Mouse (Mus musculus): ENCODE data around the gene Baiap2l1. TPM values are rescaled to one million over a fixed set of nuclear protein-coding genes. Genes with fewer than 3 reads are reported as not detected.

Baiap2l1 gene
- polyA plus RNA-seq, 1 experiment from 2014 or later, result 2.1 TPM

GRCm38 (mm10) chr5:144283551-144284031 lies 74.3 kb downstream of the Baiap2l1 start:
- ATAC-seq (ENCODE audit: low FRiP score) (no peak), DNase-seq (ENCODE audit: low spot score) (no peak)
- no peak overlapping the region for H3K4me2 ChIP-seq (replicated peaks)

GRCm38 (mm10) chr5:144282470-144283260 lies 75.2 kb downstream of the Baiap2l1 start:
- Histone ChIP-seq H3K27ac (no peak overlapping the region), H3K4me1 (replicated peaks; ENCODE audit: control insufficient read depth, insufficient read depth, low read length) (no peaks in the 10 kb centered on the region), H3K4me2 (replicated peaks) (no peak overlapping the region), H3K9ac (no peak overlapping the region), H3K36me3 (replicated peaks; ENCODE audit: control insufficient read depth, insufficient read depth) (peaks cover 13% of the 10 kb centered on the region), H3K4me3 (replicated peaks; ENCODE audit: low read length) (no peak overlapping the region), H3K27me3 (ENCODE audit: control insufficient read depth, insufficient read depth, low read length) (no peaks in the 10 kb centered on the region), H3K9me3 (ENCODE audit: control insufficient read depth, low read length) (no peaks in the 10 kb centered on the region)
- WGBS, result 80% methylated on average over 11 of the region's 11 CpGs
- ATAC-seq (ENCODE audit: low FRiP score), result no peak
- no peak for DNase-seq (ENCODE audit: low spot score)

More at GRCm38 (mm10) chr5:144283551-144284031, 74.3 kb downstream of the Baiap2l1 start:
- Histone ChIP-seq H3K9me3 (ENCODE audit: control insufficient read depth, low read length) (no peaks in the 10 kb centered on the region), H3K9ac (no peak overlapping the region), H3K4me1 (replicated peaks; ENCODE audit: control insufficient read depth, insufficient read depth, low read length) (no peaks in the 10 kb centered on the region), H3K36me3 (replicated peaks; ENCODE audit: control insufficient read depth, insufficient read depth) (peaks cover 13% of the 10 kb centered on the region), H3K27ac (no peak overlapping the region), H3K27me3 (ENCODE audit: control insufficient read depth, insufficient read depth, low read length) (no peaks in the 10 kb centered on the region), H3K4me3 (replicated peaks; ENCODE audit: low read length) (no peak overlapping the region)
- 70% methylated on average over 8 of the region's 8 CpGs for WGBS

GRCm38 (mm10) chr5:144279926-144280325 lies 78.0 kb downstream of the Baiap2l1 start:
- no peaks in the 10 kb centered on the region for H3K9me3 ChIP-seq (ENCODE audit: control insufficient read depth, low read length)

GRCm38 (mm10) chr5:144279081-144279541 lies 78.8 kb downstream of the Baiap2l1 start:
- no peak overlapping the region for H3K4me2 ChIP-seq (replicated peaks)
- no peak overlapping the region for H3K27ac ChIP-seq
- no peaks in the 10 kb centered on the region for H3K27me3 ChIP-seq (ENCODE audit: control insufficient read depth, insufficient read depth, low read length)
- DNase-seq (ENCODE audit: low spot score) (no peak), ATAC-seq (ENCODE audit: low FRiP score) (no peak)
- peaks cover 13% of the 10 kb centered on the region for H3K36me3 ChIP-seq (replicated peaks; ENCODE audit: control insufficient read depth, insufficient read depth)
- no peak overlapping the region for H3K4me3 ChIP-seq (replicated peaks; ENCODE audit: low read length)
- WGBS, result 81% methylated on average over 9 of the region's 9 CpGs
- no peaks in the 10 kb centered on the region for H3K9me3 ChIP-seq (ENCODE audit: control insufficient read depth, low read length)
- no peak overlapping the region for H3K9ac ChIP-seq
- no peaks in the 10 kb centered on the region for H3K4me1 ChIP-seq (replicated peaks; ENCODE audit: control insufficient read depth, insufficient read depth, low read length)

More at GRCm38 (mm10) chr5:144279926-144280325, 78.0 kb downstream of the Baiap2l1 start:
- DNase-seq (ENCODE audit: low spot score), result no peak
- Histone ChIP-seq H3K4me3 (replicated peaks; ENCODE audit: low read length) (no peak overlapping the region), H3K4me1 (replicated peaks; ENCODE audit: control insufficient read depth, insufficient read depth, low read length) (no peaks in the 10 kb centered on the region), H3K27ac (no peak overlapping the region), H3K4me2 (replicated peaks) (no peak overlapping the region), H3K9ac (no peak overlapping the region), H3K27me3 (ENCODE audit: control insufficient read depth, insufficient read depth, low read length) (no peaks in the 10 kb centered on the region), H3K36me3 (replicated peaks; ENCODE audit: control insufficient read depth, insufficient read depth) (peaks cover 13% of the 10 kb centered on the region)
- no peak for ATAC-seq (ENCODE audit: low FRiP score)
- WGBS, result 95% methylated on average over 13 of the region's 13 CpGs

GRCm38 (mm10) chr5:144278374-144278960 lies 79.4 kb downstream of the Baiap2l1 start:
- Histone ChIP-seq H3K9me3 (ENCODE audit: control insufficient read depth, low read length) (no peaks in the 10 kb centered on the region), H3K4me3 (replicated peaks; ENCODE audit: low read length) (no peak overlapping the region), H3K27me3 (ENCODE audit: control insufficient read depth, insufficient read depth, low read length) (no peaks in the 10 kb centered on the region), H3K9ac (no peak overlapping the region), H3K4me1 (replicated peaks; ENCODE audit: control insufficient read depth, insufficient read depth, low read length) (no peaks in the 10 kb centered on the region), H3K4me2 (replicated peaks) (no peak overlapping the region), H3K36me3 (replicated peaks; ENCODE audit: control insufficient read depth, insufficient read depth) (peaks cover 13% of the 10 kb centered on the region), H3K27ac (no peak overlapping the region)
- 88% methylated on average over 11 of the region's 13 CpGs for WGBS
- ATAC-seq (ENCODE audit: low FRiP score) (no peak), DNase-seq (ENCODE audit: low spot score) (no peak)

GRCm38 (mm10) chr5:144276898-144277630 lies 80.8 kb downstream of the Baiap2l1 start:
- Histone ChIP-seq H3K27ac (no peak overlapping the region), H3K27me3 (ENCODE audit: control insufficient read depth, insufficient read depth, low read length) (no peaks in the 10 kb centered on the region), H3K9ac (no peak overlapping the region), H3K9me3 (ENCODE audit: control insufficient read depth, low read length) (no peaks in the 10 kb centered on the region), H3K4me3 (replicated peaks; ENCODE audit: low read length) (no peak overlapping the region), H3K4me1 (replicated peaks; ENCODE audit: control insufficient read depth, insufficient read depth, low read length) (no peaks in the 10 kb centered on the region), H3K4me2 (replicated peaks) (no peak overlapping the region), H3K36me3 (replicated peaks; ENCODE audit: control insufficient read depth, insufficient read depth) (peaks cover 13% of the 10 kb centered on the region)
- ATAC-seq (ENCODE audit: low FRiP score) (no peak), DNase-seq (ENCODE audit: low spot score) (no peak)
- WGBS, result 80% methylated on average over 17 of the region's 17 CpGs

- Histone ChIP-seq H3K27me3 (ENCODE audit: control insufficient read depth, insufficient read depth, low read length) (no peaks in the 10 kb centered on the region), H3K4me3 (replicated peaks; ENCODE audit: low read length) (no peak overlapping the region), H3K4me1 (replicated peaks; ENCODE audit: control insufficient read depth, insufficient read depth, low read length) (no peaks in the 10 kb centered on the region), H3K9me3 (ENCODE audit: control insufficient read depth, low read length) (no peaks in the 10 kb centered on the region), H3K4me2 (replicated peaks) (no peak overlapping the region), H3K9ac (no peak overlapping the region), H3K36me3 (replicated peaks; ENCODE audit: control insufficient read depth, insufficient read depth) (peaks cover 10% of the 10 kb centered on the region), H3K27ac (no peak overlapping the region; the same call in 1 of the 2 replicates)
- DNase-seq (ENCODE audit: low spot score), result no peak
- ATAC-seq (ENCODE audit: low FRiP score), result no peak
- 56% methylated on average over 6 of the region's 6 CpGs for WGBS
Measured at GRCm38 (mm10) chr5:144274904-144275303, 83.0 kb downstream of the Baiap2l1 start.

- H3K4me2 ChIP-seq (replicated peaks), result no peak overlapping the region
- no peak overlapping the region for H3K9ac ChIP-seq
- no peak for DNase-seq (ENCODE audit: low spot score)
- H3K36me3 ChIP-seq (replicated peaks; ENCODE audit: control insufficient read depth, insufficient read depth), result peaks cover 4% of the 10 kb centered on the region
- no peak overlapping the region for H3K4me3 ChIP-seq (replicated peaks; ENCODE audit: low read length)
- no peak overlapping the region for H3K27ac ChIP-seq
- H3K4me1 ChIP-seq (replicated peaks; ENCODE audit: control insufficient read depth, insufficient read depth, low read length), result no peaks in the 10 kb centered on the region
- WGBS, result 76% methylated on average over 5 of the region's 5 CpGs
- H3K27me3 ChIP-seq (ENCODE audit: control insufficient read depth, insufficient read depth, low read length), result no peaks in the 10 kb centered on the region
- no peaks in the 10 kb centered on the region for H3K9me3 ChIP-seq (ENCODE audit: control insufficient read depth, low read length)
- ATAC-seq (ENCODE audit: low FRiP score), result no peak
Measured at GRCm38 (mm10) chr5:144271772-144272171, 86.1 kb downstream of the Baiap2l1 start.

GRCm38 (mm10) chr5:144271118-144271517 lies 86.8 kb downstream of the Baiap2l1 start:
- no peak for ATAC-seq (ENCODE audit: low FRiP score)
- H3K9ac ChIP-seq, result no peak overlapping the region
- DNase-seq (ENCODE audit: low spot score), result no peak
- H3K4me1 ChIP-seq (replicated peaks; ENCODE audit: control insufficient read depth, insufficient read depth, low read length), result no peaks in the 10 kb centered on the region
- H3K4me3 ChIP-seq (replicated peaks; ENCODE audit: low read length), result no peak overlapping the region
- H3K4me2 ChIP-seq (replicated peaks), result no peak overlapping the region
- H3K9me3 ChIP-seq (ENCODE audit: control insufficient read depth, low read length), result no peaks in the 10 kb centered on the region
- H3K27ac ChIP-seq, result no peak overlapping the region
- WGBS, result 75% methylated on average over 3 of the region's 3 CpGs
- H3K27me3 ChIP-seq (ENCODE audit: control insufficient read depth, insufficient read depth, low read length), result no peaks in the 10 kb centered on the region
- H3K36me3 ChIP-seq (replicated peaks; ENCODE audit: control insufficient read depth, insufficient read depth), result peaks cover 11% of the 10 kb centered on the region

Data from hindbrain, embryonic 14.5 days (tissue).